In genomic region chr7:24501492-24501891, GRCm38 (mm10) we compare ENCODE assay signal across 10 mouse cellular contexts. TPM values are rescaled to one million over a fixed set of nuclear protein-coding genes. Genes with fewer than 3 reads are reported as not detected.
DNase-seq lines count a peak whose midpoint lies in the region; ATAC-seq and TF ChIP-seq lines count a peak whose summit lies in the region.
"Had no signal": no experiment of that assay in that cellular context is flagged by ENCODE, and none has a peak within 500 bp of the region (broad histone marks: within the 10 kb centered on the region; RNA-seq: fewer than 3 reads in every experiment).

No protein-coding gene starts in this region.

- H3K4me2 ChIP-seq in liver, embryonic 12.5 days = no peak overlapping the region
- no peak overlapping the region for H3K4me2 ChIP-seq in lung, embryonic 14.5 days
- H3K4me2 ChIP-seq: forebrain, embryonic 13.5 days; hindbrain, embryonic 12.5 days had no signal

- peak; percentile 59 for DNase-seq in cerebellum, adult 9-10 months
- DNase-seq in cerebellum, adult 11-12 months = no peak
- DNase-seq in liver = peak; percentile 49
- DNase-seq in lung, embryonic 14.5 days = no peak
- DNase-seq in thymus, postnatal 14 days = peak; percentile 69
- no peak for DNase-seq in gastrocnemius, adult 8-10 months (ENCODE audit: low spot score in 2 of 2)

- peaks cover 7% of the 10 kb centered on the region; the same call in 1 of the 2 replicates for H3K9me3 ChIP-seq in liver, embryonic 12.5 days (replicated peaks)
- peaks cover 4% of the 10 kb centered on the region; the same call in 1 of the 2 replicates for H3K9me3 ChIP-seq in lung, embryonic 14.5 days (ENCODE audit: low read depth, low read length)
- H3K9me3 ChIP-seq: forebrain, embryonic 13.5 days; hindbrain, embryonic 12.5 days had no signal

- no peak for ATAC-seq in liver, embryonic 12.5 days
- ATAC-seq in lung, embryonic 14.5 days (ENCODE audit: insufficient read depth) = no peak
- no peak for ATAC-seq in erythroblast, adult 5-6 weeks (replicated peaks; ENCODE audit: low FRiP score, poor library complexity, severe bottlenecking)
- ATAC-seq: forebrain, embryonic 13.5 days had no signal

- 25% methylated on average over 21 of the region's 21 CpGs for WGBS in liver, embryonic 12.5 days (ENCODE audit: insufficient replicate concordance)
- WGBS in lung, embryonic 14.5 days = 44% methylated on average over 21 of the region's 21 CpGs

- H3K27me3 ChIP-seq in liver, embryonic 12.5 days (replicated peaks) = peaks cover 95% of the 10 kb centered on the region
- H3K27me3 ChIP-seq in lung, embryonic 14.5 days (ENCODE audit: insufficient read depth, low read length) = peaks cover 39% of the 10 kb centered on the region

- H3K4me1 ChIP-seq in liver, embryonic 12.5 days = peaks cover 36% of the 10 kb centered on the region
- H3K4me1 ChIP-seq in lung, embryonic 14.5 days (ENCODE audit: insufficient read depth) = peaks cover 5% of the 10 kb centered on the region; the same call in 1 of the 2 replicates

- no peaks in the 10 kb centered on the region for H3K36me3 ChIP-seq in liver, embryonic 12.5 days
- no peaks in the 10 kb centered on the region for H3K36me3 ChIP-seq in lung, embryonic 14.5 days (ENCODE audit: insufficient read depth)

- no peak overlapping the region for H3K27ac ChIP-seq in liver, embryonic 12.5 days
- H3K27ac ChIP-seq in lung, embryonic 14.5 days (ENCODE audit: low read depth) = no peak overlapping the region
- H3K27ac ChIP-seq: forebrain, embryonic 13.5 days; hindbrain, embryonic 12.5 days had no signal

- H3K4me3 ChIP-seq in liver, embryonic 12.5 days = no peak overlapping the region
- no peak overlapping the region for H3K4me3 ChIP-seq in lung, embryonic 14.5 days (ENCODE audit: low read depth, low read length)
- H3K4me3 ChIP-seq: forebrain, embryonic 13.5 days; hindbrain, embryonic 12.5 days had no signal

- H3K9ac ChIP-seq in liver, embryonic 12.5 days = no peak overlapping the region
- no peak overlapping the region for H3K9ac ChIP-seq in lung, embryonic 14.5 days
- H3K9ac ChIP-seq: forebrain, embryonic 13.5 days; hindbrain, embryonic 12.5 days had no signal

- peak; percentile 36; the same call in 1 of the 2 replicates for TF ChIP-seq CTCF in lung, embryonic 14.5 days (IDR thresholded peaks at IDR 0.05; ENCODE audit: low read depth)

RNA-seq across cellular contexts. Expression of gene Zfp428, which starts 5.3 kb away (rescaled TPM):
- polyA plus RNA-seq in liver, embryonic 12.5 days (2016; fragmentation: Nextera tagmentation; extraction: Ambion mirVana) = 12.4 and 14.2 TPM in 2 replicates
- polyA plus RNA-seq in lung, embryonic 14.5 days (2014; fragmentation: Nextera tagmentation; extraction: Ambion mirVana) = 36.2 and 37.7 TPM in 2 replicates
- not detected in 2 replicates for total RNA-seq in erythroblast, adult 5-6 weeks (2015; ENCODE audit: low replicate concordance)
- total RNA-seq in erythroblast, adult 5-6 weeks (2017; ENCODE audit: low replicate concordance) = not detected in 2 replicates
- total RNA-seq in gastrocnemius, adult 8-10 months (2022) = 1 to 10 TPM; 2.5 to 5.2 (median 4.0) TPM

RNA-seq across cellular contexts. Expression of gene AC161166.1, which starts 10.8 kb away (rescaled TPM):
- polyA plus RNA-seq in liver, embryonic 12.5 days (2016; fragmentation: Nextera tagmentation; extraction: Ambion mirVana) = 0.20 and 0.24 TPM in 2 replicates
- 0.32 and 0.47 TPM in 2 replicates for polyA plus RNA-seq in lung, embryonic 14.5 days (2014; fragmentation: Nextera tagmentation; extraction: Ambion mirVana)
- not detected in 2 replicates for total RNA-seq in erythroblast, adult 5-6 weeks (2015; ENCODE audit: low replicate concordance)
- total RNA-seq in erythroblast, adult 5-6 weeks (2017; ENCODE audit: low replicate concordance) = not detected in 2 replicates
- not detected for total RNA-seq in gastrocnemius, adult 8-10 months (2022)

RNA-seq across cellular contexts. Expression of gene Cadm4, which starts 19.7 kb away (rescaled TPM):
- polyA plus RNA-seq in liver, embryonic 12.5 days (2016; fragmentation: Nextera tagmentation; extraction: Ambion mirVana) = 0.28 and 0.35 TPM in 2 replicates
- polyA plus RNA-seq in lung, embryonic 14.5 days (2014; fragmentation: Nextera tagmentation; extraction: Ambion mirVana) = 0.34 and 0.72 TPM in 2 replicates
- not detected in 2 replicates for total RNA-seq in erythroblast, adult 5-6 weeks (2015; ENCODE audit: low replicate concordance)
- 0.77 TPM in 1 of 2 replicates, not detected in the other for total RNA-seq in erythroblast, adult 5-6 weeks (2017; ENCODE audit: low replicate concordance)
- total RNA-seq in gastrocnemius, adult 8-10 months (2022) = 1 to 10 TPM in 3 of 4 experiments, under 1 TPM in 1; 0.87 to 3.6 (median 1.8) TPM

RNA-seq across cellular contexts. Expression of gene Irgq, which starts 29.0 kb away (rescaled TPM):
- 2.8 and 3.1 TPM in 2 replicates for polyA plus RNA-seq in liver, embryonic 12.5 days (2016; fragmentation: Nextera tagmentation; extraction: Ambion mirVana)
- polyA plus RNA-seq in lung, embryonic 14.5 days (2014; fragmentation: Nextera tagmentation; extraction: Ambion mirVana) = 8.0 and 9.3 TPM in 2 replicates
- 0.42 TPM in 1 of 2 replicates, not detected in the other for total RNA-seq in erythroblast, adult 5-6 weeks (2015; ENCODE audit: low replicate concordance)
- total RNA-seq in erythroblast, adult 5-6 weeks (2017; ENCODE audit: low replicate concordance) = 1.4 and 1.6 TPM in 2 replicates
- 10 to 100 TPM; 10.9 to 15.8 (median 12.7) TPM for total RNA-seq in gastrocnemius, adult 8-10 months (2022)

RNA-seq across cellular contexts. Expression of gene Plaur, which starts 39.2 kb away (rescaled TPM):
- 2.6 and 2.8 TPM in 2 replicates for polyA plus RNA-seq in liver, embryonic 12.5 days (2016; fragmentation: Nextera tagmentation; extraction: Ambion mirVana)
- 18.1 and 20.2 TPM in 2 replicates for polyA plus RNA-seq in lung, embryonic 14.5 days (2014; fragmentation: Nextera tagmentation; extraction: Ambion mirVana)
- 28.4 and 30.9 TPM in 2 replicates for total RNA-seq in erythroblast, adult 5-6 weeks (2015; ENCODE audit: low replicate concordance)
- 19.4 and 34.9 TPM in 2 replicates for total RNA-seq in erythroblast, adult 5-6 weeks (2017; ENCODE audit: low replicate concordance)
- under 1 TPM; 0.41 to 0.92 (median 0.63) TPM for total RNA-seq in gastrocnemius, adult 8-10 months (2022)

Comparison
In these comparisons a context has a peak if more than half of its experiments do, and no peak if none do; other contexts are left out.
1. DNase-seq: peak in cerebellum, adult 9-10 months (single experiment), liver (single experiment) and thymus, postnatal 14 days (single experiment); none in cerebellum, adult 11-12 months (single experiment), lung, embryonic 14.5 days (single experiment) and gastrocnemius, adult 8-10 months (0 of 2).